Mouse (Mus musculus) heart, adult 18-20 months (tissue): ENCODE results near the gene St6galnac1. TPM values are rescaled to one million over a fixed set of nuclear protein-coding genes. Genes with fewer than 3 reads are reported as not detected.
A peak's percentile ranks its signal among the peaks of the same experiment; 100 is the strongest.

Experiments
- DNase-seq, 2 experiments: peaks; one replicate each; pipeline ENCODE4 v3.0.0; 2021 to 2022; ENCODE audit warnings: mixed read lengths in 1 of 2
- total RNA-seq, 2 experiments: library from RNA; stranded (reverse); gene quantifications; 2 replicates each; pipeline ENCODE4 v1.2.3; 2021

Gene St6galnac1
- total RNA-seq, 2 experiments from 2014 or later, result not detected

- no peak for DNase-seq
These were observed 49.2 kb downstream of the St6galnac1 start for GRCm38 (mm10) chr11:116726156-116726555.

- DNase-seq, result no peak
These were observed 50.0 kb downstream of the St6galnac1 start for GRCm38 (mm10) chr11:116725031-116725948.

- DNase-seq, result no peak
These were observed 52.2 kb downstream of the St6galnac1 start for GRCm38 (mm10) chr11:116723064-116723463.

- DNase-seq, result peak; percentile 10 to 27
These were observed 53.6 kb downstream of the St6galnac1 start for GRCm38 (mm10) chr11:116721548-116722271.

- no peak for DNase-seq
These were observed 54.9 kb downstream of the St6galnac1 start for GRCm38 (mm10) chr11:116720319-116720865.

Other genes with a start within 250 kb of the St6galnac1 start
- gene Sphk1, start 244.6 kb downstream of the St6galnac1 start, total RNA-seq, result 1 to 10 TPM in 1 of 2 experiments, under 1 TPM in 1; 0.94 to 1.4 TPM
- 10 to 100 TPM; 27.7 to 29.5 TPM for gene Ube2o, start 194.1 kb downstream of the St6galnac1 start, total RNA-seq
- gene Aanat, start 189.1 kb downstream of the St6galnac1 start, total RNA-seq, result not detected
- gene Rhbdf2, start 148.5 kb downstream of the St6galnac1 start, total RNA-seq, result 10 to 100 TPM; 10.6 to 11.5 TPM
- gene Prcd, start 122.0 kb downstream of the St6galnac1 start, total RNA-seq, result 1 to 10 TPM in 1 of 2 experiments, under 1 TPM in 1; 0.62 to 1.6 TPM
- 10 to 100 TPM; 31.5 to 38.5 TPM for gene Cygb, start 121.2 kb downstream of the St6galnac1 start, total RNA-seq
- 10 to 100 TPM; 14.8 to 18.7 TPM for gene Mxra7, start 52.5 kb upstream of the St6galnac1 start, total RNA-seq
- 10 to 100 TPM; 38.3 to 46.4 TPM for gene Mettl23, start 67.8 kb upstream of the St6galnac1 start, total RNA-seq
- gene Jmjd6, start 67.9 kb upstream of the St6galnac1 start, total RNA-seq, result 10 to 100 TPM; 37.5 to 42.3 TPM
- 10 to 100 TPM; 30.7 to 33.7 TPM for gene Mfsd11, start 76.9 kb upstream of the St6galnac1 start, total RNA-seq
- gene Srsf2, start 77.6 kb upstream of the St6galnac1 start, total RNA-seq, result 100 to 1,000 TPM in 1 of 2 experiments, 10 to 100 TPM in 1; 89.2 to 109 TPM
- under 1 TPM; 0.10 to 0.15 TPM for gene Mgat5b, start 143.4 kb upstream of the St6galnac1 start, total RNA-seq